Mouse (Mus musculus): ENCODE results near the gene Myadm.

Gene Myadm

DNA sequence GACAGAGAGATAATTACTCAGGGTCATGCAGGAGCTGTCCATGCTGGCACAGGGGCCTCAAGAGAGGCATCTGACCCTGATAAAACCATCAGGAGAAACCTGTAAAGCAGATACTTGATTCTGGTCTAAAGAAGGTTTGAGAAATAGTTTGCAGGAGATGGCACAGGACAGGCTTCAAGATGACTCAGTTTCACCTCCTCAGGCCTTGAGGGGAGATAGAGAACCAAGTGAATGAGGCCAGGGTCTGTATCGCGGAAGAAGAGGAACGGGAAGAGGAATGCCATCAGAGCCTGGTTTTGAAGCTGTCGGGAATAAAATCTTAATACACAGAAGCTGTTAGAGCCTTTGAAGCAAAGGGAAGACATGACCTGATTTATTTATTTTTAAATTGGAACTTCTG lies 28.8 kb downstream of the Myadm start:
- no peak for DNase-seq (ENCODE audit: low spot score)

DNA sequence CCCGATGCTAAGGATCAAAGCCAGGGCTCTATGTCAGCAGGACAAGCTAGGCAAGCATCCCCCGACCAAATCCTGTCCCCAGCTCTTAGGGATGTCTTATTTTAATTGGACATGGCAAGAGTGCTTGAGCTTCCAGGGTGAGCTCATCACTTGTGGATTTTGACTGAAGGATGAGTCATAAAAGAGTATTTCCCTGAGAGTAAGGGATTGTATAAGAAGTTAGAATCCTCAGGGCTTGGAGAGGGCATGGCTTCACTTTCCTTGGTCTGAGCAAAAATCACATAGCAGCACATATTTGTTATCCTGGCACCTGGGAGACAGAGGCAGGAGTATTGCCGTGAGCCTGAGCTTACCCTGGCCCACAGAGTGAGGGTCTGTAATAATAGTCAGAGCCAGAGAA lies 32.0 kb downstream of the Myadm start:
- no peak for DNase-seq (ENCODE audit: low spot score)

DNA sequence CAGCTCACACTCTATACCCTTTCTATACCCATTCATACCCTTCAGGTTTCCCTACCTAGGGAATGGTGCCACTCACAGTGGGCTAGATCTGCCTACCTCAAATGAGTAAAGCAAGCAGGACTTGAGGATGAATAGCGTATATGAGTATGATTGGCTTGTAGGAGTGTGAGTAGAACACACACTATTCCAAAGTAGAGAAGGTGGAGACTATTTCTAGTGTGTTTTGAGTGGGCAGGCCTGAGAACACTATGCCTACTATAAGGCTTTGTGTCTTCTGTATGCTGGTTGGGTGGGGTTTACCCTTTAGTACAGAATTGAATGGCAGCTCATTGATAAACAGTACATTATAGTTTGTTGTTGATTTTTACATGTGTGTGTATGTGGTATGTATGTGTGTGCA lies 34.9 kb downstream of the Myadm start:
- no peak for DNase-seq (ENCODE audit: low spot score)

DNA sequence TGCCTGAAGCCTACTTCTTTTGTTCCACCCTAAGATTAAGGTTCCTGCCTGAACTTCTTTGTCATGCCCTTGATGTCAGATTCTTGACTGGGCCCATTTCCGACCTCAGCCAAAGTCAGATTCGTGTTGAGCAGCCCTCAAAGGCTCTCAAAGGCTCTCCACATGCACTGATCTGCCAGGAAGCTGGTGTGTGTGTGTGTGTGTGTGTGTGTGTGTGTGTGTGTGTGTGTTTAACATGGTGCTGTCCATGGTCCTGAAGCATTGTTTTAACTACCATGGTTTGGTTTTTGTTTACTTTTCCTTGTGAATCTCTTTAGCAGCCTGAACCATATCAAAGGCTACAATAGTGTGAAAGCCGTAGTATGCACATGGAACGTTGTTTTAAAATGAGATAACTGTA lies 39.1 kb downstream of the Myadm start:
- DNase-seq (ENCODE audit: low spot score) = no peak

DNA sequence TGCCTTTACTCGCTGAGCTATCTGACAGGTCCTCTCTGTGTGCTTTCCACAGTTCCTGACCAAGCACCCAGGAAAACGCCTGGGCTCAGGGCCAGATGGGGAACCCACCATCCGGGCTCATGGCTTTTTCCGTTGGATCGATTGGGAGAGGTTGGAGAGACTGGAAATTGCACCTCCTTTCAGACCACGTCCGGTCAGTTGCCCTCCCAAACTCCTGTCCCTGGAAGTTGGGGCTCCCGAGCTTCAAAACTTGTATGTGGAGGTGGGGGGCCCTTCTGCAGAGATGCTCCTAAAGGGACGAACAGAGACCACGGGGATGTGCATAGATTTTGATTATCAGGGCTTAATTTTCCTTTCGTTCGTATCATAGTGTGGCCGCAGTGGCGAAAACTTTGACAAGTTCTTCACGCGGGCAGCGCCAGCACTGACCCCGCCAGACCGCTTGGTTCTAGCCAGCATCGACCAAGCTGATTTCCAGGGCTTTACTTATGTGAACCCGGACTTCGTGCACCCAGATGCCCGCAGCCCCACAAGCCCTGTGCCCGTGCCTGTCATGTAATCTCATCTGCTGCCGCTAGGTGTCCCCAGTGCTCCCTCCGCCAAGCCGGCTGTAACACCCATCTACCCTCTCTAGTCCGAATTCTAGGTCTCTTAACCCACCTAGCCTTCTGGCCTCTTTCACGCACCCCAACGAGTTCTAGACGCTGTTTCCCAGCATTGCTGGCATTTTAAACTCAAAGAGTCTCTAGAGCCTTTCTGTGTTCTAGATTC lies 41.1 kb downstream of the Myadm start:
- DNase-seq (ENCODE audit: low spot score) = peak; percentile 34

DNA sequence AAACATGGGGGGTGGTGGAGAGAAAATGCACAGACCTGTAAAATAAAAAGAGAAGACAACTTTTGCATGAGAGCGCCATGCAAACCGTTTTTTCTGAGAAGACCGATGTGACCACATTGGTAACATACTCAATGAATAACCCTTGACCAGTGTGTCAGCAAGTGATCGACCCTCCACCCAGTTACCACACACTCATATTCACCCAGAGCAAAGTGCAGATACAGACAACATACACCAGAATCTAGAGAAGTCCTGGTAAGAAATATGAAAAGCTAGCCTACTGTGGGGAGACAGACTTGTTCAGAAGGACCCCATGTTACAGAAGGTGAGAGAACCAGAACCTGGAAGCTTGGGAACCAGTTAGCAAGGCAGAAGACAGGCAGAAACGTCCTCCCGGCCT lies 42.3 kb downstream of the Myadm start:
- DNase-seq (ENCODE audit: low spot score) = no peak

DNA sequence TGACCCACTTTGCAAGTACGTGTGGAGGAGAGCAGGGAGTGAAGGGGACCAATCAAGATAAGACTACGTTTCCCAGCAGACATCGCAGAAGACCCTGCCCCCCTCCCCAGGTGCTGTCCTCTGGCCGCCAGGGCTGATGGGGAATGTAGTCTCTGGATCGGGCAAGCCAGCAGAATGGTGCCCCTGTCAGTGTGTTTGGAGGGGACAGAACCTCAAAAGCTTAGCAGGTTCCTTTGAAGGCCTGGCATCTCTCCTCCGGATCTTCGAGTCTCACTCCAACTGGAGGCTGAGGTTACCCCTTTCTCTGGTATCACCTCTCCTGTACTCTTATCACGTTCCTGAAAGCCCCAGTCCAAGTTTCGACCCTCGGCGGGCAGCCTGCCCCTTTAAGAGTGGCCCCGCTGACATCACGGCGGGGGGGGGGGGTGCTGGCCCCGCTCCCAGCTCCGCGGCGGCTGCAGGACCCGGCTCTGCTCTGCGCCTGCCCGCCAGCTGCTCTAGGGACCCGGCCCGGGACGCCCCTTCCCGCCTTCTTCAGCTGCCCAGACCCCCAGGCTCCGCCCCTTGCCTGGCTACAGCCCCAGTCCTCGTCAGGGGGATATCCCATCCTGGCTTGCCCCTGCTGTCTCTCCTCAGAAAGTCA lies 42.8 kb downstream of the Myadm start:
- DNase-seq (ENCODE audit: low spot score) = peak; percentile 10

DNA sequence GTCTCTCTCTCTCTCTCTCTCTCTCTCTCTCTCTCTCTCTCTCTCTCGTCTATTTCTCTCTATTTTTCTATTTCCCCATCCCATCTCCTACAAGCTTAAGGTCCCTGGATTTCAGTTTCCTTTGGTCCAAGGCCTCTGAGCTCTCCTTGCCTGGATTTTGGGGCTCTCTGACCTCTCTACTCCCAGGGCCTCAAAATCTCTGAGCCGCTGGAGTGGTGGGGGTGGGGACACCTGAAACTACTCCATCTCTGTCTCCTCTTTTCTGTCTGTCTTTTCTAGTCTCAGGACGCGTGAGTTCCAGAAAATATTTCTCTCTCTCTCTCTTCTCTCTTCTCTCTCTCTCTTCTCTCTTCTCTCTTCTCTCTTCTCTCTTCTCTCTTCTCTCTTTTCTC lies 43.3 kb downstream of the Myadm start:
- no peak for DNase-seq (ENCODE audit: low spot score)

DNA sequence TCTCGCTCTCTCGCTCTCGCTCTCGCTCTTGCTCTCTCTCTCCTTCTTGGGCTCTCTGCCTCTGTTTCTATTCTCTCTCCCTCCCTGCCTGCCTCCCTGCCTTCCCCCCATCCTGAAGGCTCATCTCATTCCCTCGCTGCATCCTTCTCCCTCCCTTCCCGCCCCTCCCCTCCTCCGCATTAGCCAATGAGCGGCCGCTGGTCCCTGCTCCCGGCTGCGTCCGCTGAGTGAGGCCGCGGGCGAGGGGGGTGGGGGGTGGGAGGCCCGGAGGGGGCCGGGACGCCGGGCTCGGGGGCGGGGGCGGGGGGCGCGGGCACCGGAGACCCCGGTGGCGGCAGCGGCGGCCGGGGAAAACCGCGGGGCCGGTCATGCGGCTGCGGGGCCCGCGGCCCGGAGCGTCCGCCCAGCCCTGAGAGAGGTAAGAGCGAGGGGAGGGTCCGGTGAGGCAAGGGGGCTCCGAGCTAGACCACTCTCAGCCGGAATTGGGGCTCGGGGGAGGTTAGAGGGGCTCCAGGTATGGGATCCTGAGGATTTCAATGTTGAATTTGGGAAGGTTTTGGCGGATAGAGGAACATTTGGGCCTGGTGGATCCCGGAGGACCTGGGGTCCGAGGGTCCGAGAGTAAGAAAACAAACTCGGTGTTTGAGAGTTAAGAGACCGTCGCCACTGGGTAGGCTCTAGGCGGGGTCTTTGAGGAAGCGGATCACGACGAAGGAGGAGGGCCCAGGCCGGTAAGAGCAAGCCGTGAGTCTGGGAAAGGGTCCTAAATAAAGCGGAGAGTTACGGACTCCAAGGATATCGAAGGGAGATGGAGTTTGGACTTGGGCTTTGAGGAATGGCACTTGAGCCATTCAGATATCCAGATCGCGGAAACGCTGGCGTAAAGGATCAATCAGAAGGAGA lies 44.0 kb downstream of the Myadm start, which contains the start of gene Cacng7:
Cacng7 (plus strand) TSS at position 337 of the 903 bp plus-strand sequence.
- no peak for DNase-seq (ENCODE audit: low spot score)

DNA sequence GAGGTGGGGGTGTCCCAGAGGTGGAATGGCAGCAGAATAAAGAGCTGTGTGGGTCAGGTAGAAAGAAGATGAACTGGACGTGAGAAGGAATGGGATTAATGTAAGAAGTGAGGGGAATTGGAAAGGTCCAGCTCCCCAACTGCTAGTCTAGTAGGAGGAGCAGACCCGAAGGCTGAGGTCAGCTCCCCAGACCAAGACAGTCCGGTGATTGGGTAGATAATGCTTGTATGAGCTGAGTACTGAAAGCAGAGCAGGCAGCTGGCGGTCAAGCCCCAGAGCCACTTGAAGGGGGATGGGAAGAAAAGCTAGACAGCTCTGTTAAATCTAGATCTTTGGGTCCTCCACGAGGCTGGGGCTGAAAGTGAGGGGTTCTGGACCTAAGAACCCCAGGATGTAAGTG lies 44.7 kb downstream of the Myadm start:
- DNase-seq (ENCODE audit: low spot score) = no peak

DNA sequence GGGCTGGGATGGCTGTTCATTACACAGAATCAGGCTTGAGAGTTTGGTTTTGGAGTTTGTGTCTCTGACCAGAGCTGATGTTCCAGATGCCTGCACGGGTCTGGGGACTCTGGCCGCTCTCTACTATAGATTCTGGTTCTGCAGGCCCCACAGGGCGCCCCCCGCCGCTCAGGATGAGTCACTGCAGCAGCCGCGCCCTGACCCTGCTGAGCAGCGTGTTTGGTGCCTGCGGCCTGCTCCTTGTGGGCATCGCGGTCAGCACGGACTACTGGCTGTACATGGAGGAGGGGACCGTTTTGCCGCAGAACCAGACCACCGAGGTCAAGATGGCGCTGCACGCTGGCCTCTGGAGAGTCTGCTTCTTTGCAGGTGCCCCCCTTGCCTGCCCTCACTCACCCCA lies 47.5 kb downstream of the Myadm start:
- DNase-seq (ENCODE audit: low spot score) = no peak

DNA sequence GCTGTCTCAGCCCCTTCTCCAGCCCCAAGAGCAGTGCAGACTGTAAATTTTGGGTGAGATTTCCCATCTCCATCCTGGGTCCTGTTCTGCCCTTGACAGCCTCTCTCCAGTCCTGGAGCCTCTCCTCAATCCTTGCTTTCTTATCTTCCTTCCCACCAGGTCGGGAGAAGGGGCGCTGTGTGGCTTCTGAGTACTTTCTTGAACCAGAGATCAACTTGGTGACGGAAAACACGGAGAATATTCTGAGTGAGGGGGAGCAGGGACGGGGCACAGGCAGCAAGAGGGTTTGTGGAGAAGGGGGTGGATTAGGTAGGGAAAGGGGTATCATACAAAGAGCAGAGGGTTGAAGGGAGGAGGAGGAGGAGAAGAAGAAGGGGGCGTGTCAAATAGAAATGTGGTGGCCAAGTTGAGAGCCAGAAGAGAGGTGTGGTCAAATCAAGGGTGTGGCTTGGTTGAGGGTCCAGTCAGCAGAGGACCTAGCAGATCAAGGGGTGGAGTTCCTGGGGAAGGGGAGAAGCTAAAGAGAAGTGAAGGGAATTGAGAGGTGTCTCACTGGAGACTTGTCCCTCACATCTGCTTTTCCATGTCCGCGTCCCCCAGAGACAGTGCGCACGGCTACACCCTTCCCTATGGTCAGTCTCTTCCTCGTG lies 49.5 kb downstream of the Myadm start:
- DNase-seq (ENCODE audit: low spot score) = no peak

DNA sequence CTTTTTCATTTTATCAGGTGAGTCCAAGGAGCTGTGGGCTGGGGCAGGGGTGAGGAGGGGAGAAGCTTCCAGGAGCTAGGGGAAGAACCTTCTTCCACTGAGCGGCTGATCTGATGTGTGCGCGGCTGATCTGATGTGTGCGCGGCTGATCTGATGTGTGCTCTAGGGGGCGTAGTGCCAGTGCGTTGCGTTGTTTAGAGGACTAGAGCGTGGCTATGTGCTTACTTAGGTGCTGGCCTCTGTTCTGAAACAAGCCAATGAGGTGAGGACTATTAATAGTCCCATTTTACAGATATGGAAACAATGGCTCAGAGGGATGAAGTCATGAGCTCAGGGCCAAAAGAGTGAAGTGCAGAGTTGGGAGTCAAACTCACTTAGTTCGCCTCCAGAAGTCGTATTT lies 50.1 kb downstream of the Myadm start:
- DNase-seq (ENCODE audit: low spot score) = no peak

DNA sequence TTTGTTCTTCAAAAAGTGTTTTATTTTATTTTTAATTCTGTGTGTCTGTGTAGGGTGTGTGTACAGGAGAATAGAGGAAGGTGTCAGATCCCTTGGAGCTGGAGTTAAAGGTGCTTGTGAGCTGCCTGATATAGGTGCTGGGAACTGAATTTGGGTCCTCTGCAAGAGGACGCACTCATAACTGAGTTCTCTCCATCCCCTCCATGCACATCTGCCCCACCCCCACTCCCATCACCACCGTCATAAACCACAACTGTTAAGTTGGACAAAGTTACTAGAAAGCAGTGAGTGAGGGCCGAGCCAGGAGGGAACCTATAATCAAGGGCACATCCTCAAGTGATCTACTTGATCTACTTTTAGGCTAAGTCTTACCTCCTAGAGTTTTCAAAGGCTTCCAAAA lies 55.0 kb downstream of the Myadm start:
- no peak for DNase-seq (ENCODE audit: low spot score)

DNA sequence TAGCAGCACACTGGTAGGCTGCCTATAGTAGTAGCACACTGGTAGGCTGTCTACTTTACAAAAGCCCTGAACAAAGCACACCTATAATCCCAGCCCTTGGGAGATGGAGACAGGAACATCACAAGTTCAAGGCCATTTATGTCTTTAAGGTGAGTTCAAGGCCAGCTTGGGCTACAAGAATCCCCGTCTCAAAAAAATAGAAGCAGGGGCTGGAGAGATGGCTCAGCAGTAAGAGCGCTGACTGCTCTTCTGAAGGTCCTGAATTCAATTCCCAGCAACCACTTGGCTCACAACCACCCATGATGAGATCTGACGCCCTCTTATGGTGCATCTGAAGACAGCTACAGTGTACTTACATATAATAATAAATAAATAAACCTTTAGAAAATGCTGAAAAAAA lies 56.4 kb downstream of the Myadm start:
- no peak for DNase-seq (ENCODE audit: low spot score)

DNA sequence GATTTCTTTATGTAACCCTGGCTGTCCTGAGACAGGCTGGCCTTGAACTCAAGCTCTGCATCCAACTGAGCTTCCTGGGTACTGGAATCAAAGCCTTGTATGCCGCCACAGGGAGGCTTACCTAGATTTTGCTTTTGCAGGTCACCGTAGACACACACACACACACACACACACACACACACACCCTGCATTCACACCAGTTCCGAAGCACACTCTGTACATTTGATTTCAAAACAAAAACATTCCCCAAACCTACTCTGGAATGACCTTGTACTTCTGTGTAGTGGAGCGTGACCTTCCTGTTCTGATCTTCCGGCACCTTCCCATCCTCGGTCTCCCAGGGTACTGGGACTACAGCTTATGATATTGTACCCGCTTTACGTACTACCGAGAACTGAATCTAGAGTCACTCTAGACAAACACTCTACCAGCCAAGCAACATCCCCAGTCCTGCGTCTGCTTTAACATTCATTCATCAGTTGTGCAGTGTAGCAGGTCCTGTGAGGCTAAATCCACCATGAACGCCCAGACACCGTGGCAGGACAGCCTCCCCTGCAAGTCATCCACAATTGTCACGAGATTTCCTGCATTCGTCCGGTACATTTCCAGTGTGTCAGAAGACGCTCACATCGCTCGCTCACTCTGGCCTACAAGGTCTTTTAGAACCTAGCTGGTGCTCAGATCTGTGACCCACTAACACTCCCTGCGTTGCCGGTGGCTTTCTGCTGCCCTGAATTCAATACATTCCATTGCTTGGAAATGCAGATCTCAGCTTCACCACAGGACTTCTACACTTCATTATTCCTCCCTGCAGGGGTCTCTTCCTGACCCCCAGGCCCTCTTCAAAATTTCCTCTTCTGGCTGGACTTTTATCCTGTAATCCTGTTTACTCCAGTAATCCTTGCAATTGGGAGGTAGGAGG lies 58.7 kb downstream of the Myadm start:
- no peak for DNase-seq (ENCODE audit: low spot score)

DNA sequence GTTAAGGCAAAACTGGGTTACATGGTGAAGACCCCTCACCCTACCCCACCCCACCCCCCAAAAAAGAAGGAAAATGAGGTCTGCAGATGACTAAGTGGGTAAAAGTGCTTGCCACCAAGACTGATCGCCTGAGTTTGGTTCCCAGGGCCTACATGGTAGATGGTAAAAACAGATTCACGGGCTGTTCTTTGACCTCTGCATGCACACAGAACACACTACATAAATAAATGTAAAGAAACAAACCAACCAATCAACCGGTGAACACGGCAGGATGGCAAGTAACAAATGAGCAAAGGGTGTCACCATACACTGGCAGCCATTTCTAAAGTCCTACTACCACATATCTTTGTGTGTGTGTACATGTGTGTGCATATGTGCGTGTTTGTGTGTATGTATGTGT lies 59.4 kb downstream of the Myadm start:
- DNase-seq (ENCODE audit: low spot score) = no peak

DNA sequence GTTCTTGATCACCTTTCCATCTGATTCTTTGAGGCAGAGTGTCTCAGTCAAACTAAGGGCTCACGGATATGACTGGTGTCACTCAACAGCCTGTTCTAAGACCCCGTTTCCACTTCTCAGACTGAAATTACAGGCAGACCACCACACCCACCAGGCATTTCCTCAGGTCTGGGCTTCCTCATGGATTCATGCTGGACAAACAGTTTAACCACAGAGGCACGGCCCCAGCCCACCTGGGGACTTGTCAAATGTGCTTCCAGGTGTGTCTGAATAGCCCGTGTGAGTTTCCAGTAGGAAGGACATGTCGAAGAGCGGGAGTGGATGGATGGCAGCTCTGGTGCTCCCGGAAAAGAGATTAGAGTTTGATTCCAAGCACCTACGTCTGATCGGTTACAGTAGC lies 60.9 kb downstream of the Myadm start:
- no peak for DNase-seq (ENCODE audit: low spot score)

All from ovary, adult 18-20 months (tissue).